Mouse (Mus musculus) lung, adult 2 months (tissue): ENCODE measurements around the gene Rnf208.
"Not testable (repeated sequence)": the region's sequence is repeated elsewhere in the genome, so short reads cannot be mapped to it uniquely, and the experiment has no call there.

ENCODE experiments used
- CTCF ChIP-seq: fragments of 200-500 bp; IDR thresholded peaks from 2 replicates; pipeline ENCODE4 v1.5.1; 2011; ENCODE audit warnings: mild to moderate bottlenecking, low read length, control low read depth; ENCODE audit not compliant: insufficient read depth
- POLR2A ChIP-seq: fragments of 200-500 bp; IDR thresholded peaks from 2 replicates; pipeline ENCODE4 v1.6.1; 2011; ENCODE audit warnings: low read depth, mild to moderate bottlenecking, control low read depth, low read length, borderline replicate concordance; ENCODE audit errors: extremely low read depth

DNA sequence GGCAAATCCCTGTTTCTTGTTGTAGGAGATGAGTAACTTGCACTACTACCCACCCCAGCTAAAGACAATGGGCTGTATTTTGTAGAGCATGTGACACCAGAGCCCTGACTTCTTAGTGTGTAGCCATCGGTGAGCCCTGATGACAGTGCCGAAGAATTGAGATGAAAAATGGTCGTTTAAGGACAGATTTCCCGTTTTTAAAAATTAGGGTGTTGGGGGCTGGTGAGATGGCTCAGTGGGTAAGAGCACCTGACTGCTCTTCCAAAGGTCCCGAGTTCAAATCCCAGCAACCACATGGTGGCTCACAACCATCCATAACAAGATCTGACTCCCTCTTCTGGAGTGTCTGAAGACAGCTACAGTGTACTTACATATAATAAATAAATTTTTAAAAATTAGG is 15.2 kb downstream of the Rnf208 start:
- not testable (repeated sequence) for TF ChIP-seq CTCF, POLR2A
